Mouse (Mus musculus) lung, postnatal 0 days (tissue): Measurements from ENCODE around the gene Pcdh11x.

Source experiments
- CTCF ChIP-seq: IDR thresholded peaks from 2 replicates; pipeline ENCODE4 v1.5.1; 2016; ENCODE audit warnings: antibody characterized with exemption, mild to moderate bottlenecking
- EP300 ChIP-seq: IDR thresholded peaks from 2 replicates; pipeline ENCODE4 v1.6.1; 2016; ENCODE audit warnings: antibody characterized with exemption, mild to moderate bottlenecking, control low read depth

DNA sequence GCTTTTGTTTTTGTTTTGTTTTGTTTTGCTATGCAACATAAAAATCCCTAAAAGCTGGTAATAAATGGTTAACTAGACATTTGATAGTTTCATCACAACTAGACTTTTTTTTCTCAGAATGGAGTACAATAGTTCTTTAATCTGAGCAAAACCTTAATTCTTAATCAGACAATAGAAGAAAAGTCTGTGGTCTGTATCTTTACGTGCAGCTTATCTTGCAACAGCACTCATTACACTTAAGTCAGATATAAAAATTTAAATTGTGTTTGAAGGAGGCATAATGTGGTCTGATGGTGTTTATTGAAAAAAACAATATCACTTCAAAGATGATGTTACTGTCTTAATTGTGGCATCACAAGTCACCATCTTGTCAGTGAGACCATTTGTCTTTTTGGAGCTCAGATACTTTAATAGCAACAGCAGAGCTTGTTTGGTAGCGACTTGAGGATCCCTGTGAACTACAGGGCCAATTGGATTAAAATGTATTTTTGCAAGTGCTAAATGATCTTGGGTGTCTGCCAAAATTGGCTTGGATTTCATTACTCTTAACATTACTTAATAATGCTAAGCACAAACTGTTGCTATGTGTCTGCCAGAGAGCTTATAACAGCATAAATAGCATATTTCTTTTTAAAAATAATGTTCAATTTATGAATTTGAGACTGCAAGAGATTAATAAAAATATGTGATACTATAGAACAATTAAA lies 11.6 kb downstream of the Pcdh11x start:
- TF ChIP-seq CTCF: no peak
- TF ChIP-seq EP300: no peak
